Mouse (Mus musculus) bone marrow, adult 2 months (tissue): Measurements from ENCODE around the gene Trpm7. TPM values are rescaled to one million over a fixed set of nuclear protein-coding genes. Genes with fewer than 3 reads are reported as not detected.

Source experiments
- H3K27ac ChIP-seq: fragments of 200-500 bp; 2 replicates; pipeline ENCODE4 v1.5.1; 2012; ENCODE audit warnings: low read depth, mild to moderate bottlenecking, control low read depth, inconsistent platforms, low read length; ENCODE audit not compliant: control insufficient read depth, poor library complexity, insufficient read depth
- H3K4me1 ChIP-seq: fragments of 200-500 bp; 2 replicates; pipeline ENCODE4 v1.6.1; 2011; ENCODE audit warnings: low read length; ENCODE audit not compliant: control insufficient read depth, insufficient read depth
- H3K4me3 ChIP-seq: fragments of 200-500 bp; replicated peaks from 2 replicates; pipeline ENCODE3; 2011; ENCODE audit warnings: mild to moderate bottlenecking, low read depth, low read length, control low read depth; ENCODE audit not compliant: control insufficient read depth
- CTCF ChIP-seq: fragments of 200-500 bp; IDR thresholded peaks from 2 replicates; pipeline ENCODE4 v1.5.1; 2011; ENCODE audit warnings: low read length, control low read depth; ENCODE audit not compliant: control insufficient read depth, insufficient read depth
- POLR2A ChIP-seq: fragments of 200-500 bp; IDR thresholded peaks from 2 replicates; pipeline ENCODE4 v1.6.1; 2011; ENCODE audit warnings: low read depth, mild to moderate bottlenecking, control low read depth, low read length, borderline replicate concordance; ENCODE audit not compliant: control insufficient read depth
- WGBS: fragments of 180-500 bp; shearing (Covaris S2); methylation state at CpG from one replicate; pipeline ENCODE4 v1.1.7; 2018; 5-methylcytosine and 5-hydroxymethylcytosine counted together
- polyA plus RNA-seq: library from polyadenylated mRNA; stranded (reverse); fragments of >200 nt; gene quantifications from 2 replicates; pipeline ENCODE4 v1.2.4, GENCODE M21; 2011; ENCODE audit warnings: low replicate concordance; ENCODE audit not compliant: missing spikeins, insufficient read depth, insufficient read length

The Trpm7 gene
- polyA plus RNA-seq, 1 experiment, result 14.1 TPM

GRCm38 (mm10) chr2:126865501-126866199, 10.4 kb downstream of the Trpm7 start:
- H3K4me1 ChIP-seq, result no peaks in the 10 kb centered on the region
- no peak overlapping the region for H3K27ac ChIP-seq
- no peak overlapping the region for H3K4me3 ChIP-seq
- 93% methylated on average over 10 of the region's 10 CpGs for WGBS
- TF ChIP-seq CTCF (no peak), POLR2A (no peak)

GRCm38 (mm10) chr2:126865026-126865425, 11.0 kb downstream of the Trpm7 start:
- TF ChIP-seq POLR2A, result no peak

DNA sequence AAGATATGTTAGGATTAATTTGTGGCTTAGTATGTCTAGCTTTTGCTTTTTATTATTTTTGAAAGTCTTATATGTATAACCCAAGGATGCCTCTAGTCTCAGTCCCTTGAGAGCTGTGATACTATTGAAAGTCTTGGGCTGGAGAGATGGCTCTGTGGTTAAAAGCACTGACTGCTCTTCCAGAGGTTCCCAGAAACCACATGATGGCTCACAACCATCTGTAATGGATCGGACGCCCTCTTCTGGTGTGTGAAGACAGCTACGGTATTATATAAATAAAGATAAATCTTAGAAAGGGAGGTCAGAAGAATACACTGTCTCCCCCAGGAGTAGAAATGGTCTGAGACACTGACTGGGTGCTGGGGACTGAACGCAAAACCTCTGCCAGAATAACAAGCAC, 31.3 kb downstream of the Trpm7 start:
- H3K4me1 ChIP-seq, result no peaks in the 10 kb centered on the region
- 90% methylated on average over 4 of the region's 4 CpGs for WGBS
- no peak overlapping the region for H3K4me3 ChIP-seq
- no peak overlapping the region for H3K27ac ChIP-seq
- TF ChIP-seq CTCF, result no peak
- TF ChIP-seq POLR2A, result no peak

More at GRCm38 (mm10) chr2:126865026-126865425, 11.0 kb downstream of the Trpm7 start:
- no peaks in the 10 kb centered on the region for H3K4me1 ChIP-seq
- H3K4me3 ChIP-seq, result no peak overlapping the region
- no peak overlapping the region for H3K27ac ChIP-seq
- 85% methylated on average over 3 of the region's 3 CpGs for WGBS

GRCm38 (mm10) chr2:126838848-126839247, 37.2 kb downstream of the Trpm7 start:
- Histone ChIP-seq H3K4me1 (no peaks in the 10 kb centered on the region), H3K4me3 (no peak overlapping the region), H3K27ac (no peak overlapping the region)
- no peak for TF ChIP-seq CTCF
- TF ChIP-seq POLR2A, result no peak
- WGBS, result 82% methylated on average over 5 of the region's 5 CpGs

- Histone ChIP-seq H3K4me3 (no peak overlapping the region), H3K4me1 (no peaks in the 10 kb centered on the region), H3K27ac (no peak overlapping the region)
- 90% methylated on average over 2 of the region's 2 CpGs for WGBS
- TF ChIP-seq POLR2A (no peak), CTCF (no peak)
These were observed 58.6 kb downstream of the Trpm7 start for GRCm38 (mm10) chr2:126817414-126817813.

- 73% methylated on average over 4 of the region's 4 CpGs for WGBS
- Histone ChIP-seq H3K4me3 (no peak overlapping the region), H3K4me1 (no peaks in the 10 kb centered on the region), H3K27ac (no peak overlapping the region)
- TF ChIP-seq POLR2A (no peak), CTCF (no peak)
These were observed 59.2 kb downstream of the Trpm7 start for GRCm38 (mm10) chr2:126816644-126817347.

DNA sequence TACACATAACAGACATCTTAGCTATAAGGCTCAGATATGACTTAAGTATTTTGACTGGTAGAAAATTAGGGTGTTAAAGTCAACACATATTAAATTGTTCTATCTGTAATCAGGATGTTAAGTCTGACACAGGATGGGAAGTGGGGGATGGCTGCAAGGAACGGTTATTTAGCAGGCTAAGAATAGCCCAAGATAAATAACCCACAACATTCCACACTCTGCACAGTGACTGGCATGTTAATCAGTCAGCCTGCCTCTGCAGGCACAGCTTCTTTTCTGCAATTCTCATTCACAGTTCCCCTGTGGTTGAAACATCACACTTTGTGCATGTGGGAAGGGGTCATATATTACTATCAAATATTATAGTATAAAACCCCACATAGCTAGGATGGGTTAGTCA, 60.2 kb downstream of the Trpm7 start:
- 50% methylated on average over 1 of the region's 1 CpGs for WGBS
- H3K4me3 ChIP-seq, result no peak overlapping the region
- H3K4me1 ChIP-seq, result no peaks in the 10 kb centered on the region
- TF ChIP-seq POLR2A (no peak), CTCF (no peak)
- H3K27ac ChIP-seq, result no peak overlapping the region

DNA sequence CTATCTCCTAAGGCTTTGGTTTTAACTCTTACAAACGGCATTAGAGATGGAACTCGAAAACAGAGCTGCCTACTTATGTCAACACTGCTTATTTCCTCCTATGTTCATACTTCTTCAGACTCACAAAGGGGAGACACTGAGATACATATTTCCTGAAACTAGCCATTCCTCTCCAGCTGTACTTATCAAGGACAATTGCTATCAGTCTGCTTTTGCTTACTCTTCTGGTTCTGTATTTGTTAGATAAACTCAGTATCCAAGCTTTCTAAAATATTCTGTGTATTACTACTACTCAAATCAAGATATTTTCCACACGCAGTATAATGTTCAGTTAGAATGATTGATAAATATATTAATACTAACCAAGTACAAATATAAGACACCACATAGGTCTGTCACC, 74.0 kb downstream of the Trpm7 start:
- Histone ChIP-seq H3K4me1 (no peaks in the 10 kb centered on the region), H3K4me3 (no peak overlapping the region), H3K27ac (no peak overlapping the region)
- TF ChIP-seq POLR2A (no peak), CTCF (no peak)
- WGBS, result 77% methylated on average over 3 of the region's 3 CpGs
